Mouse (Mus musculus) urinary bladder, postnatal 25 days (tissue): ENCODE data around the gene Acaa1a.

ENCODE experiments used
- DNase-seq: peaks from one replicate; pipeline ENCODE4 v3.0.0; 2022; ENCODE audit warnings: low spot score

Gene Acaa1a

GRCm38 (mm10) chr9:119339558-119340211 lies at the start of gene Acaa1a:
Gene Acaa1a (plus strand): TSS chr9:119339676.
- DNase-seq = peak; percentile 66

GRCm38 (mm10) chr9:119290791-119291190 lies 48.7 kb upstream of the Acaa1a start:
- DNase-seq = no peak

- DNase-seq = no peak
Observed at GRCm38 (mm10) chr9:119297696-119298095, 41.8 kb upstream of the Acaa1a start.

- DNase-seq = no peak
Observed at GRCm38 (mm10) chr9:119298563-119298962, 40.9 kb upstream of the Acaa1a start.

- DNase-seq = no peak
Observed at GRCm38 (mm10) chr9:119305863-119306262, 33.6 kb upstream of the Acaa1a start.

GRCm38 (mm10) chr9:119309067-119309466 lies 30.4 kb upstream of the Acaa1a start:
- no peak for DNase-seq

GRCm38 (mm10) chr9:119313096-119313495 lies 26.4 kb upstream of the Acaa1a start:
- no peak for DNase-seq

- no peak for DNase-seq
Observed at GRCm38 (mm10) chr9:119318891-119319290, 20.6 kb upstream of the Acaa1a start.

- DNase-seq = no peak
Observed at GRCm38 (mm10) chr9:119320446-119320845, 19.0 kb upstream of the Acaa1a start.

GRCm38 (mm10) chr9:119320946-119321345 lies 18.5 kb upstream of the Acaa1a start:
- DNase-seq = no peak

- DNase-seq = no peak
Observed at GRCm38 (mm10) chr9:119321392-119322229, 17.9 kb upstream of the Acaa1a start.

GRCm38 (mm10) chr9:119322289-119323259 lies 16.9 kb upstream of the Acaa1a start, which contains the start of gene Oxsr1:
Gene Oxsr1 (minus strand): TSS chr9:119322427.
- peak; percentile 97 for DNase-seq

GRCm38 (mm10) chr9:119323260-119323645 lies 16.2 kb upstream of the Acaa1a start:
- DNase-seq = no peak

GRCm38 (mm10) chr9:119324130-119324529 lies 15.3 kb upstream of the Acaa1a start:
- DNase-seq = no peak

- no peak for DNase-seq
Observed at GRCm38 (mm10) chr9:119328488-119328887, 11.0 kb upstream of the Acaa1a start.

GRCm38 (mm10) chr9:119330186-119330963 lies 9.1 kb upstream of the Acaa1a start:
- peak; percentile 27 for DNase-seq

GRCm38 (mm10) chr9:119334324-119334723 lies 5.2 kb upstream of the Acaa1a start:
- DNase-seq = peak; percentile 7

- DNase-seq = no peak
Observed at GRCm38 (mm10) chr9:119334834-119335233, 4.6 kb upstream of the Acaa1a start.

GRCm38 (mm10) chr9:119335571-119335970 lies 3.9 kb upstream of the Acaa1a start:
- no peak for DNase-seq

- no peak for DNase-seq
Observed at GRCm38 (mm10) chr9:119337842-119338241, 1.6 kb upstream of the Acaa1a start.

- DNase-seq = no peak
Observed at GRCm38 (mm10) chr9:119338350-119338749, 1.1 kb upstream of the Acaa1a start.
